Mouse (Mus musculus): ENCODE data around the gene Rasip1. TPM values are rescaled to one million over a fixed set of nuclear protein-coding genes. Genes with fewer than 3 reads are reported as not detected.

Rasip1 gene
- polyA plus RNA-seq, 1 experiment from 2014 or later = 21.1 TPM

GRCm38 (mm10) chr7:45637710-45638109 is 10.4 kb downstream of the Rasip1 start:
- H3K9ac ChIP-seq (ENCODE audit: low read depth, low read length) = no peak overlapping the region
- ATAC-seq (replicated peaks; ENCODE audit: low FRiP score, low read depth) = no peak
- no peaks in the 10 kb centered on the region for H3K27me3 ChIP-seq (ENCODE audit: insufficient read depth, low read length)
- TF ChIP-seq CTCF (IDR thresholded peaks at IDR 0.05; ENCODE audit: low read depth) = no peak
- H3K36me3 ChIP-seq (ENCODE audit: insufficient read depth, low read length) = 0 out of 2 replicates have a peak, but pooled peaks cover 4% of the 10 kb centered on the region
- no peak overlapping the region; the same call in 1 of the 2 replicates for H3K4me2 ChIP-seq (ENCODE audit: low read length)
- H3K4me3 ChIP-seq (replicated peaks; ENCODE audit: low read depth, low read length) = no peak overlapping the region
- H3K4me1 ChIP-seq (replicated peaks; ENCODE audit: insufficient read depth, low read length) = peaks cover 32% of the 10 kb centered on the region
- 95% methylated on average over 6 of the region's 6 CpGs for WGBS
- no peak overlapping the region for H3K27ac ChIP-seq
- H3K9me3 ChIP-seq (replicated peaks; ENCODE audit: low read length) = no peaks in the 10 kb centered on the region
- DNase-seq (ENCODE audit: low spot score) = no peak

- no peak overlapping the region for H3K27ac ChIP-seq
- no peaks in the 10 kb centered on the region for H3K27me3 ChIP-seq (ENCODE audit: insufficient read depth, low read length)
- peak overlapping the region; percentile 34 for H3K4me2 ChIP-seq (ENCODE audit: low read length)
- DNase-seq (ENCODE audit: low spot score) (peak; percentile 99), ATAC-seq (replicated peaks; ENCODE audit: low FRiP score, low read depth) (peak; percentile 81)
- H3K36me3 ChIP-seq (ENCODE audit: insufficient read depth, low read length) = 0 out of 2 replicates have a peak, but pooled peaks cover 4% of the 10 kb centered on the region
- H3K9me3 ChIP-seq (replicated peaks; ENCODE audit: low read length) = no peaks in the 10 kb centered on the region
- no peak overlapping the region for H3K9ac ChIP-seq (ENCODE audit: low read depth, low read length)
- WGBS = 23% methylated on average over 29 of the region's 29 CpGs
- TF ChIP-seq CTCF (IDR thresholded peaks at IDR 0.05; ENCODE audit: low read depth) = no peak
- H3K4me3 ChIP-seq (replicated peaks; ENCODE audit: low read depth, low read length) = 0 out of 2 replicates have a peak overlapping the region, but pooled peaks have one; percentile 3
- H3K4me1 ChIP-seq (replicated peaks; ENCODE audit: insufficient read depth, low read length) = peaks cover 37% of the 10 kb centered on the region
Measured at GRCm38 (mm10) chr7:45638623-45639401, 11.5 kb downstream of the Rasip1 start.

GRCm38 (mm10) chr7:45639561-45640027 is 12.3 kb downstream of the Rasip1 start, which contains the start of gene Mamstr:
Mamstr (plus strand) TSS chr7:45639977.
- 29% methylated on average over 19 of the region's 19 CpGs for WGBS
- no peak within 1 kb of the TSS for H3K4me2 ChIP-seq (ENCODE audit: low read length)
- H3K4me1 ChIP-seq (replicated peaks; ENCODE audit: insufficient read depth, low read length) = peaks cover 37% of the 10 kb centered on the region

GRCm38 (mm10) chr7:45640191-45640957 is 13.1 kb downstream of the Rasip1 start:
- Histone ChIP-seq H3K4me3 (replicated peaks; ENCODE audit: low read depth, low read length) (no peak overlapping the region), H3K9me3 (replicated peaks; ENCODE audit: low read length) (no peaks in the 10 kb centered on the region), H3K27me3 (ENCODE audit: insufficient read depth, low read length) (no peaks in the 10 kb centered on the region), H3K9ac (ENCODE audit: low read depth, low read length) (no peak overlapping the region), H3K27ac (no peak overlapping the region; the same call in 1 of the 2 replicates), H3K4me2 (ENCODE audit: low read length) (no peak overlapping the region), H3K36me3 (ENCODE audit: insufficient read depth, low read length) (0 out of 2 replicates have a peak, but pooled peaks cover 4% of the 10 kb centered on the region), H3K4me1 (replicated peaks; ENCODE audit: insufficient read depth, low read length) (peaks cover 37% of the 10 kb centered on the region)
- ATAC-seq (replicated peaks; ENCODE audit: low FRiP score, low read depth) = no peak
- DNase-seq (ENCODE audit: low spot score) = no peak
- no peak for TF ChIP-seq CTCF (IDR thresholded peaks at IDR 0.05; ENCODE audit: low read depth)
- 59% methylated on average over 19 of the region's 19 CpGs for WGBS

More at GRCm38 (mm10) chr7:45639561-45640027, 12.3 kb downstream of the Rasip1 start, which contains the start of gene Mamstr:
- no peak within 1 kb of the TSS for H3K4me3 ChIP-seq (replicated peaks; ENCODE audit: low read depth, low read length)
- 0 out of 2 replicates have a peak, but pooled peaks cover 4% of the 10 kb centered on the region for H3K36me3 ChIP-seq (ENCODE audit: insufficient read depth, low read length)
- H3K9ac ChIP-seq (ENCODE audit: low read depth, low read length) = no peak within 1 kb of the TSS
- no peak for DNase-seq (ENCODE audit: low spot score)
- no peaks in the 10 kb centered on the region for H3K9me3 ChIP-seq (replicated peaks; ENCODE audit: low read length)
- ATAC-seq (replicated peaks; ENCODE audit: low FRiP score, low read depth) = no peak
- H3K27me3 ChIP-seq (ENCODE audit: insufficient read depth, low read length) = no peaks in the 10 kb centered on the region
- peak within 1 kb of the TSS; percentile 8; the same call in 1 of the 2 replicates for H3K27ac ChIP-seq
- no peak for TF ChIP-seq CTCF (IDR thresholded peaks at IDR 0.05; ENCODE audit: low read depth)

- Histone ChIP-seq H3K9me3 (replicated peaks; ENCODE audit: low read length) (no peaks in the 10 kb centered on the region), H3K27ac (no peak overlapping the region), H3K4me1 (replicated peaks; ENCODE audit: insufficient read depth, low read length) (peaks cover 37% of the 10 kb centered on the region), H3K27me3 (ENCODE audit: insufficient read depth, low read length) (no peaks in the 10 kb centered on the region), H3K4me3 (replicated peaks; ENCODE audit: low read depth, low read length) (0 out of 2 replicates have a peak overlapping the region, but pooled peaks have one; percentile 4), H3K36me3 (ENCODE audit: insufficient read depth, low read length) (0 out of 2 replicates have a peak, but pooled peaks cover 3% of the 10 kb centered on the region), H3K4me2 (ENCODE audit: low read length) (peak overlapping the region; percentile 67), H3K9ac (ENCODE audit: low read depth, low read length) (no peak overlapping the region)
- no peak for TF ChIP-seq CTCF (IDR thresholded peaks at IDR 0.05; ENCODE audit: low read depth)
- WGBS = 56% methylated on average over 13 of the region's 17 CpGs
- DNase-seq (ENCODE audit: low spot score) (peak; percentile 66), ATAC-seq (replicated peaks; ENCODE audit: low FRiP score, low read depth) (no peak)
Measured at GRCm38 (mm10) chr7:45641391-45642040, 14.2 kb downstream of the Rasip1 start.

All from kidney, postnatal 0 days (tissue).